In the genomic region with DNA sequence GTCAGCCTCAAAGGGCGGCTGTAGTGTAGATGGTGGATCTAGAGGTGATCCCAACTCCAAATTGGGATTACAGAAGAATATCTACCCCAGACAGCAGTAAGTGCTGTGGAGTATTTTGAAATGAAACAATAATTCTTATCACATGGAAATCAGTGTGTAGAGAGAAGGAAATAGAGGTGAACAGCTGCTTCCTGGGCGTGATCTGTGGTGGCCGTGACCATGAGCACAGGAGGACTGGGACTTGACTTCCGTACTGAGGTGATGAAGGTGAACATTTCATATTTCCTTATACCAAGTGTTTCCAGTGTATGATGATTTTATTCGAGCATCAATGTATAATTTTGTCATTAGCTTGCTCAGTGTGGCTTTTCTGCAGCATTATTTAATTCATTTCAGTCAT, we compare ENCODE assay signal across 19 mouse cellular contexts. TPM values are rescaled to one million over a fixed set of nuclear protein-coding genes. Genes with fewer than 3 reads are reported as not detected.
DNase-seq lines count a peak whose midpoint lies in the region; ATAC-seq lines count a peak whose summit lies in the region.
"Had no signal": no experiment of that assay in that cellular context is flagged by ENCODE, and none has a peak within 500 bp of the region (broad histone marks: within the 10 kb centered on the region; RNA-seq: fewer than 3 reads in every experiment).

No protein-coding gene starts in this region.

- H3K9ac ChIP-seq in hindbrain, embryonic 12.5 days = no peak overlapping the region
- no peak overlapping the region for H3K9ac ChIP-seq in forebrain, embryonic 11.5 days (ENCODE audit: low read length)
- H3K9ac ChIP-seq: embryonic facial prominence, embryonic 15.5 days; forebrain, embryonic 15.5 days; intestine, embryonic 15.5 days; liver, embryonic 12.5 days; lung, embryonic 15.5 days; neural tube, embryonic 12.5 days had no signal

- H3K36me3 ChIP-seq in hindbrain, embryonic 12.5 days = no peaks in the 10 kb centered on the region
- H3K36me3 ChIP-seq in hindbrain, embryonic 10.5 days = no peaks in the 10 kb centered on the region
- H3K36me3 ChIP-seq in forebrain, embryonic 10.5 days (replicated peaks) = no peaks in the 10 kb centered on the region
- no peaks in the 10 kb centered on the region for H3K36me3 ChIP-seq in forebrain, embryonic 11.5 days (ENCODE audit: control insufficient read depth, insufficient read depth, low read length)
- H3K36me3 ChIP-seq: embryonic facial prominence, embryonic 15.5 days; forebrain, embryonic 15.5 days; intestine, embryonic 15.5 days; liver, embryonic 12.5 days; lung, embryonic 15.5 days; neural tube, embryonic 12.5 days had no signal

- no peak overlapping the region for H3K4me2 ChIP-seq in hindbrain, embryonic 12.5 days (replicated peaks)
- no peak overlapping the region for H3K4me2 ChIP-seq in forebrain, embryonic 11.5 days (ENCODE audit: low read depth, low read length, severe bottlenecking)
- H3K4me2 ChIP-seq: embryonic facial prominence, embryonic 15.5 days; forebrain, embryonic 15.5 days; intestine, embryonic 15.5 days; liver, embryonic 12.5 days; lung, embryonic 15.5 days; neural tube, embryonic 12.5 days had no signal

- H3K27me3 ChIP-seq in hindbrain, embryonic 12.5 days = no peaks in the 10 kb centered on the region
- H3K27me3 ChIP-seq in hindbrain, embryonic 10.5 days (ENCODE audit: insufficient read depth, poor library complexity, severe bottlenecking) = peaks cover 4% of the 10 kb centered on the region; the same call in 1 of the 2 replicates
- H3K27me3 ChIP-seq in forebrain, embryonic 10.5 days (ENCODE audit: poor library complexity, severe bottlenecking) = peaks cover 42% of the 10 kb centered on the region
- peaks cover 11% of the 10 kb centered on the region; the same call in 1 of the 2 replicates for H3K27me3 ChIP-seq in forebrain, embryonic 11.5 days (ENCODE audit: control insufficient read depth, insufficient read depth, low read length)
- H3K27me3 ChIP-seq: embryonic facial prominence, embryonic 15.5 days; intestine, embryonic 15.5 days; liver, embryonic 12.5 days; lung, embryonic 15.5 days; neural tube, embryonic 12.5 days had no signal

- DNase-seq in hindbrain, embryonic 10.5 days (ENCODE audit: low spot score) = no peak
- peak; percentile 23 for DNase-seq in thymus, postnatal 25 days
- DNase-seq in kidney, postnatal 36 days = no peak
- DNase-seq in forebrain, embryonic 10.5 days (ENCODE audit: extremely low spot score, low spot score) = no peak
- no peak for DNase-seq in forebrain, embryonic 11.5 days (ENCODE audit: low spot score)
- DNase-seq: adrenal gland, adult 8-10 months; cerebellum, adult 2 months; gastrocnemius, adult 2 months; heart, adult 2 months; kidney, postnatal 25 days had no signal

- no peak overlapping the region for H3K4me3 ChIP-seq in hindbrain, embryonic 12.5 days
- H3K4me3 ChIP-seq in hindbrain, embryonic 10.5 days = no peak overlapping the region
- no peak overlapping the region for H3K4me3 ChIP-seq in forebrain, embryonic 10.5 days
- H3K4me3 ChIP-seq in forebrain, embryonic 11.5 days (ENCODE audit: low read depth, low read length) = no peak overlapping the region
- H3K4me3 ChIP-seq: embryonic facial prominence, embryonic 15.5 days; forebrain, embryonic 15.5 days; gastrocnemius, adult 2 months; heart, adult 2 months; intestine, embryonic 15.5 days; liver, embryonic 12.5 days; lung, embryonic 15.5 days; neural tube, embryonic 12.5 days had no signal

- peak overlapping the region; percentile 40 for H3K27ac ChIP-seq in hindbrain, embryonic 12.5 days
- H3K27ac ChIP-seq in hindbrain, embryonic 10.5 days = no peak overlapping the region
- H3K27ac ChIP-seq in forebrain, embryonic 10.5 days = no peak overlapping the region
- H3K27ac ChIP-seq in forebrain, embryonic 11.5 days (ENCODE audit: low read depth, low read length) = no peak overlapping the region
- H3K27ac ChIP-seq: embryonic facial prominence, embryonic 15.5 days; forebrain, embryonic 15.5 days; gastrocnemius, adult 2 months; intestine, embryonic 15.5 days; liver, embryonic 12.5 days; lung, embryonic 15.5 days; neural tube, embryonic 12.5 days had no signal

- no peaks in the 10 kb centered on the region for H3K9me3 ChIP-seq in hindbrain, embryonic 12.5 days (replicated peaks)
- H3K9me3 ChIP-seq in hindbrain, embryonic 10.5 days = no peaks in the 10 kb centered on the region
- no peaks in the 10 kb centered on the region for H3K9me3 ChIP-seq in forebrain, embryonic 10.5 days
- H3K9me3 ChIP-seq in forebrain, embryonic 11.5 days (ENCODE audit: control insufficient read depth, low read length) = no peaks in the 10 kb centered on the region
- H3K9me3 ChIP-seq: embryonic facial prominence, embryonic 15.5 days; forebrain, embryonic 15.5 days; intestine, embryonic 15.5 days; liver, embryonic 12.5 days; lung, embryonic 15.5 days; neural tube, embryonic 12.5 days had no signal

- H3K4me1 ChIP-seq in hindbrain, embryonic 12.5 days = peaks cover 24% of the 10 kb centered on the region
- peaks cover 25% of the 10 kb centered on the region for H3K4me1 ChIP-seq in hindbrain, embryonic 10.5 days (replicated peaks)
- H3K4me1 ChIP-seq in forebrain, embryonic 10.5 days = peaks cover 18% of the 10 kb centered on the region
- H3K4me1 ChIP-seq in forebrain, embryonic 11.5 days (replicated peaks; ENCODE audit: control insufficient read depth, insufficient read depth, low read length) = no peaks in the 10 kb centered on the region
- H3K4me1 ChIP-seq: embryonic facial prominence, embryonic 15.5 days; intestine, embryonic 15.5 days; liver, embryonic 12.5 days; lung, embryonic 15.5 days; neural tube, embryonic 12.5 days had no signal

- 77% methylated on average over 5 of the region's 5 CpGs for WGBS in hindbrain, embryonic 12.5 days
- 87% methylated on average over 5 of the region's 5 CpGs for WGBS in hindbrain, embryonic 10.5 days
- WGBS in forebrain, embryonic 10.5 days = 87% methylated on average over 5 of the region's 5 CpGs
- WGBS in forebrain, embryonic 11.5 days = 86% methylated on average over 5 of the region's 5 CpGs

- no peak for ATAC-seq in hindbrain, embryonic 12.5 days (ENCODE audit: low FRiP score)
- ATAC-seq in common myeloid progenitor, adult 5-6 weeks (replicated peaks; ENCODE audit: low read depth, poor library complexity, severe bottlenecking) = peak; percentile 94
- ATAC-seq in megakaryocyte, adult 5-6 weeks (ENCODE audit: poor library complexity, severe bottlenecking) = peak; percentile 77
- ATAC-seq in forebrain, embryonic 11.5 days (replicated peaks; ENCODE audit: low FRiP score) = no peak
- ATAC-seq: forebrain, embryonic 15.5 days; intestine, embryonic 15.5 days; liver, embryonic 12.5 days had no signal

RNA-seq across cellular contexts. Expression of gene Mab21l1, which starts 38.4 kb away (rescaled TPM):
- polyA plus RNA-seq in hindbrain, embryonic 12.5 days (2016; fragmentation: Nextera tagmentation; extraction: Ambion mirVana) = 104 and 115 TPM in 2 replicates
- polyA plus RNA-seq in hindbrain, embryonic 10.5 days (2016; fragmentation: Nextera tagmentation; extraction: Ambion mirVana) = 26.8 and 57.6 TPM in 2 replicates
- not detected in 2 replicates for total RNA-seq in common myeloid progenitor, adult 5-6 weeks (2017)
- not detected in 2 replicates for total RNA-seq in megakaryocyte, adult 5-6 weeks (2015)
- total RNA-seq in megakaryocyte, adult 5-6 weeks (2017) = not detected in 2 replicates
- polyA plus RNA-seq in forebrain, embryonic 10.5 days (2016; fragmentation: Nextera tagmentation; extraction: Ambion mirVana) = 6.9 and 7.2 TPM in 2 replicates
- 16.6 and 20.5 TPM in 2 replicates for polyA plus RNA-seq in forebrain, embryonic 11.5 days (2014; fragmentation: Nextera tagmentation; extraction: Ambion mirVana)

Comparison
In these comparisons a context has a peak if more than half of its experiments do, and no peak if none do; other contexts are left out.
1. ATAC-seq: peak in common myeloid progenitor, adult 5-6 weeks (single experiment) and megakaryocyte, adult 5-6 weeks (single experiment); none in hindbrain, embryonic 12.5 days (single experiment) and forebrain, embryonic 11.5 days (single experiment).